Mouse (Mus musculus): Measurements from ENCODE around the gene Ak4. TPM values are rescaled to one million over a fixed set of nuclear protein-coding genes. Genes with fewer than 3 reads are reported as not detected.

Gene Ak4
- polyA plus RNA-seq, 1 experiment from 2014 or later: 11.6 TPM

DNA sequence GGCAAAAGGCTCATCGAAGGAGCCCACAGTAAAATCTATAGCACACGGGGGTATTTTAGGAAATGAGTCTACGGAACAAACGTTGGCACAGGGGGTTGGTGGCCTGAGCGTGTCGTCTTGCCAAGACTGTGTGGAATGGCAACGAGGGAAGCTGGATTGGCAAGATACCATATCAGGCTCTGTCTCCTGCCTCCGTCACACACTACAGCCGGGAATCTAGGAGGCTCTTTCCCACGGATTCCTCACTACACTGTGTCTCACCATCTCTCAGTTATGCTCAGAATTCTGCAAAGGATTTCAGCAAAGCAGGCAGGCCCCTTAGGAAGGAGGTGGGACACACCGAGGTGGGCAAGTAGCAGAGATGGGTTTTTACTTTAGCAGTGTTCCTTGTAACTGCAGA lies 2.1 kb upstream of the Ak4 start:
- Histone ChIP-seq H3K36me3 (ENCODE audit: control insufficient read depth, insufficient read depth, low read length) (no peaks in the 10 kb centered on the region), H3K9ac (ENCODE audit: low read length) (no peak overlapping the region), H3K9me3 (ENCODE audit: control insufficient read depth, low read length) (no peaks in the 10 kb centered on the region), H3K27me3 (ENCODE audit: control insufficient read depth, insufficient read depth, low read length) (no peaks in the 10 kb centered on the region), H3K4me1 (ENCODE audit: control insufficient read depth, insufficient read depth, low read length) (0 out of 2 replicates have a peak, but pooled peaks cover 2% of the 10 kb centered on the region), H3K4me2 (ENCODE audit: low read depth) (no peak overlapping the region), H3K27ac (ENCODE audit: low read depth, low read length) (no peak overlapping the region), H3K4me3 (ENCODE audit: low read depth, low read length) (no peak overlapping the region)
- DNase-seq (ENCODE audit: low spot score) (no peak), ATAC-seq (ENCODE audit: insufficient read depth, low FRiP score, low TSS enrichment) (no peak)
- 84% methylated on average over 11 of the region's 11 CpGs for WGBS

DNA sequence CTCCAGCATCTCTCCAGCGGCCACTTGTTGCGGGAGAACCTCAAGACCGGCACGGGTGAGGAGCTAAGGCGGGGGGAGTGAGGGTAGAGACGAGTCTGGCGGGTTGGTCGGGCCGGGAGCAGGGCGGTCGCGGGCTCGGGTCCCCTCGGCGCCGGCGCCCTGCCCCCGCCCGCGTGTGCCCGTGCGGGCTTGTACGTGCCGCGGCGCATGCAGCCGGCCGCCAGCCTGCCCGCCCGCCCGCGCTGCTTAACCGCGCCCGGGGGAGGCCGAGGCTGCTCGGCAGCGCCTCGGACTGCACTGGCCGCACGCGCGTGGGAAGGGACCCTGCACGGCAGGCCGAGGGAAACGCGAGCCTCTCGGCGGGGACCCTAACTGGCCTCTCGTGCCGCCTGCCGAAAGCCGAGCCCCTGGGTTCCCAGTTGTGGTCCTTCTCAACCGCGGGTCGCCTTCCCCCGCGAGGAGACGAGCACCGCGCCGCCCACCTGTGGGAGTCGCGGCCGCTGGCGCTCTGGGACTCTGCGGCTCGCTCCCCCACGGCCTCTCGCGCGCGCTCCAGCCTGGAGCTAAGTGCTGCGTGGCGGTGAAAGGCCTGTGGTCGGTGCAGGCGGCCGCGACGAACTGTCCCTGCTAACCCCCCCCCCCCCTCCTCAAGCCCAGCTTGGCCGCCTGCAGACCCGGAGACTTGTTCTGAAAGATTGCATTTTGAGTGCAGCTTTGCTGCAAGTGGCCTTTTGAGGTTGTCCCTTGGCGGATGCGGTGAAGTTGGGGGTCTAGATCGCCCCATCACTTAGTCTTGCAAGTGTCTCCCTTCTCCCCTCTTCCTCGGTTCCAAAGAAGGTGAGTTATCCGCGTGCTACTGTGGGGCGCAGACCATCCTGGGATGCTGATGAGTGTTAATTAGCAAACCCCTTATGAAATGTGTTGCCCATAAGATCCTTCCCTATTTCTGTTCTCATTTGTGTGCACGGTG lies 1.1 kb downstream of the Ak4 start:
- peak overlapping the region; percentile 97 for H3K4me2 ChIP-seq (ENCODE audit: low read depth)
- peak; percentile 87 for ATAC-seq (ENCODE audit: insufficient read depth, low FRiP score, low TSS enrichment)
- no peaks in the 10 kb centered on the region for H3K36me3 ChIP-seq (ENCODE audit: control insufficient read depth, insufficient read depth, low read length)
- no peak overlapping the region for H3K27ac ChIP-seq (ENCODE audit: low read depth, low read length)
- WGBS: under 1% methylated on average over 78 of the region's 90 CpGs
- H3K4me1 ChIP-seq (ENCODE audit: control insufficient read depth, insufficient read depth, low read length): 0 out of 2 replicates have a peak, but pooled peaks cover 2% of the 10 kb centered on the region
- no peaks in the 10 kb centered on the region for H3K9me3 ChIP-seq (ENCODE audit: control insufficient read depth, low read length)
- no peaks in the 10 kb centered on the region for H3K27me3 ChIP-seq (ENCODE audit: control insufficient read depth, insufficient read depth, low read length)
- peak overlapping the region; percentile 81 for H3K9ac ChIP-seq (ENCODE audit: low read length)
- H3K4me3 ChIP-seq (ENCODE audit: low read depth, low read length): peak overlapping the region; percentile 77
- DNase-seq (ENCODE audit: low spot score): peak; percentile 68

DNA sequence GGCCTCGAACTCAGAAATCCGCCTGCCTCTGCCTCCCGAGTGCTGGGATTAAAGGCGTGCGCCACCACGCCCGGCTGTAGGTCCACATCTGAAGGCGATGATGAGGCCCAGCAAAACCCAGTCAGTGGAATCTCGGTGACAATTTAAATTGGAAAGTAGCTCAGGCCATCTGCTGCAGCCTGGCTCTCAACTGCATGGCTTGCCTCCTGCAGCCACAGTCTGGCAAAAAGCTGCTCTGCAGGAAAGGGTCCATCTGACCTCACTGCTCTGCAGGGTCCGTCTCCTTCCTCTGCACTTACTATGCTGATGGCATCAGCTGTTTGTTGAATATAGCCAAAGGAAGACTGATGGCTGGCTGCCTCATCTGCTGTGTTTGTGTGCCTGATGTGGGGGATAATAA lies 3.9 kb downstream of the Ak4 start:
- Histone ChIP-seq H3K4me1 (ENCODE audit: control insufficient read depth, insufficient read depth, low read length) (0 out of 2 replicates have a peak, but pooled peaks cover 2% of the 10 kb centered on the region), H3K9me3 (ENCODE audit: control insufficient read depth, low read length) (no peaks in the 10 kb centered on the region), H3K27me3 (ENCODE audit: control insufficient read depth, insufficient read depth, low read length) (no peaks in the 10 kb centered on the region), H3K4me2 (ENCODE audit: low read depth) (no peak overlapping the region), H3K27ac (ENCODE audit: low read depth, low read length) (no peak overlapping the region), H3K36me3 (ENCODE audit: control insufficient read depth, insufficient read depth, low read length) (no peaks in the 10 kb centered on the region), H3K4me3 (ENCODE audit: low read depth, low read length) (no peak overlapping the region), H3K9ac (ENCODE audit: low read length) (no peak overlapping the region)
- no peak for DNase-seq (ENCODE audit: low spot score)
- ATAC-seq (ENCODE audit: insufficient read depth, low FRiP score, low TSS enrichment): no peak
- WGBS: 81% methylated on average over 9 of the region's 10 CpGs

- Histone ChIP-seq H3K9me3 (ENCODE audit: control insufficient read depth, low read length) (no peaks in the 10 kb centered on the region), H3K4me1 (ENCODE audit: control insufficient read depth, insufficient read depth, low read length) (0 out of 2 replicates have a peak, but pooled peaks cover 2% of the 10 kb centered on the region), H3K4me3 (ENCODE audit: low read depth, low read length) (no peak overlapping the region), H3K36me3 (ENCODE audit: control insufficient read depth, insufficient read depth, low read length) (no peaks in the 10 kb centered on the region), H3K4me2 (ENCODE audit: low read depth) (no peak overlapping the region), H3K9ac (ENCODE audit: low read length) (no peak overlapping the region), H3K27me3 (ENCODE audit: control insufficient read depth, insufficient read depth, low read length) (no peaks in the 10 kb centered on the region), H3K27ac (ENCODE audit: low read depth, low read length) (no peak overlapping the region)
- ATAC-seq (ENCODE audit: insufficient read depth, low FRiP score, low TSS enrichment) (no peak), DNase-seq (ENCODE audit: low spot score) (no peak)
- WGBS: 88% methylated on average over 5 of the region's 5 CpGs
Measured at GRCm38 (mm10) chr4:101423571-101423970, 4.5 kb downstream of the Ak4 start.

GRCm38 (mm10) chr4:101424495-101424894 lies 5.4 kb downstream of the Ak4 start:
- no peaks in the 10 kb centered on the region for H3K36me3 ChIP-seq (ENCODE audit: control insufficient read depth, insufficient read depth, low read length)
- no peaks in the 10 kb centered on the region for H3K9me3 ChIP-seq (ENCODE audit: control insufficient read depth, low read length)
- H3K27ac ChIP-seq (ENCODE audit: low read depth, low read length): no peak overlapping the region
- ATAC-seq (ENCODE audit: insufficient read depth, low FRiP score, low TSS enrichment): no peak
- 0 out of 2 replicates have a peak, but pooled peaks cover 2% of the 10 kb centered on the region for H3K4me1 ChIP-seq (ENCODE audit: control insufficient read depth, insufficient read depth, low read length)
- no peak overlapping the region for H3K9ac ChIP-seq (ENCODE audit: low read length)
- 91% methylated on average over 3 of the region's 3 CpGs for WGBS
- H3K4me2 ChIP-seq (ENCODE audit: low read depth): no peak overlapping the region
- H3K27me3 ChIP-seq (ENCODE audit: control insufficient read depth, insufficient read depth, low read length): no peaks in the 10 kb centered on the region
- H3K4me3 ChIP-seq (ENCODE audit: low read depth, low read length): no peak overlapping the region
- no peak for DNase-seq (ENCODE audit: low spot score)

DNA sequence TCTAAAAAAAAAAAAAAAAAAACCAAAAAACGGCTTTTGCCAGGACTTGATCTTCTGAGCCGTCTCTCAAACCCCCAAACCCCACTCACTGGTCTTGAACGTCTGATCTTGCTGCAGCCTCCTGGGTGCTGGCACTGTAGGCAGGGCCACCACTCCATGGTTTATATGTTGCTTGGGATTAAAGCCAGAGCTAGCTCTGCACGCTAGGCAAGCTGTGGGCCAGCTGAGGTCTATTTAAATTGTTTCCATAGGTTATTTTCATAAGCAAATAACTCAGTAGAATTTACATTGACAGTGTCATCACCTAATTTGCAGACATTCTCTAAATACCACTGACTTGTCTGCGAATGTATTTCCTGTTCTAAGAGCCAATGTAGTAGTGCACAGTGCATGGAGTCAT lies 6.0 kb downstream of the Ak4 start:
- H3K36me3 ChIP-seq (ENCODE audit: control insufficient read depth, insufficient read depth, low read length): no peaks in the 10 kb centered on the region
- ATAC-seq (ENCODE audit: insufficient read depth, low FRiP score, low TSS enrichment) (no peak), DNase-seq (ENCODE audit: low spot score) (no peak)
- H3K9ac ChIP-seq (ENCODE audit: low read length): no peak overlapping the region
- H3K27me3 ChIP-seq (ENCODE audit: control insufficient read depth, insufficient read depth, low read length): no peaks in the 10 kb centered on the region
- WGBS: 80% methylated on average over 5 of the region's 5 CpGs
- H3K9me3 ChIP-seq (ENCODE audit: control insufficient read depth, low read length): no peaks in the 10 kb centered on the region
- no peak overlapping the region for H3K27ac ChIP-seq (ENCODE audit: low read depth, low read length)
- 0 out of 2 replicates have a peak, but pooled peaks cover 2% of the 10 kb centered on the region for H3K4me1 ChIP-seq (ENCODE audit: control insufficient read depth, insufficient read depth, low read length)
- no peak overlapping the region for H3K4me2 ChIP-seq (ENCODE audit: low read depth)
- no peak overlapping the region for H3K4me3 ChIP-seq (ENCODE audit: low read depth, low read length)

GRCm38 (mm10) chr4:101425666-101426065 lies 6.6 kb downstream of the Ak4 start:
- Histone ChIP-seq H3K4me2 (ENCODE audit: low read depth) (no peak overlapping the region), H3K4me1 (ENCODE audit: control insufficient read depth, insufficient read depth, low read length) (0 out of 2 replicates have a peak, but pooled peaks cover 2% of the 10 kb centered on the region), H3K27ac (ENCODE audit: low read depth, low read length) (no peak overlapping the region), H3K36me3 (ENCODE audit: control insufficient read depth, insufficient read depth, low read length) (no peaks in the 10 kb centered on the region), H3K27me3 (ENCODE audit: control insufficient read depth, insufficient read depth, low read length) (no peaks in the 10 kb centered on the region), H3K9me3 (ENCODE audit: control insufficient read depth, low read length) (no peaks in the 10 kb centered on the region), H3K9ac (ENCODE audit: low read length) (no peak overlapping the region), H3K4me3 (ENCODE audit: low read depth, low read length) (no peak overlapping the region)
- DNase-seq (ENCODE audit: low spot score) (no peak), ATAC-seq (ENCODE audit: insufficient read depth, low FRiP score, low TSS enrichment) (no peak)
- 90% methylated on average over 3 of the region's 3 CpGs for WGBS

GRCm38 (mm10) chr4:101426566-101426965 lies 7.5 kb downstream of the Ak4 start:
- 80% methylated on average over 6 of the region's 6 CpGs for WGBS
- Histone ChIP-seq H3K9ac (ENCODE audit: low read length) (no peak overlapping the region), H3K9me3 (ENCODE audit: control insufficient read depth, low read length) (no peaks in the 10 kb centered on the region), H3K27ac (ENCODE audit: low read depth, low read length) (no peak overlapping the region), H3K4me3 (ENCODE audit: low read depth, low read length) (no peak overlapping the region), H3K4me2 (ENCODE audit: low read depth) (no peak overlapping the region), H3K36me3 (ENCODE audit: control insufficient read depth, insufficient read depth, low read length) (no peaks in the 10 kb centered on the region), H3K4me1 (ENCODE audit: control insufficient read depth, insufficient read depth, low read length) (no peaks in the 10 kb centered on the region), H3K27me3 (ENCODE audit: control insufficient read depth, insufficient read depth, low read length) (no peaks in the 10 kb centered on the region)
- no peak for ATAC-seq (ENCODE audit: insufficient read depth, low FRiP score, low TSS enrichment)
- no peak for DNase-seq (ENCODE audit: low spot score)

Data from neural tube, embryonic 11.5 days (tissue).